Mouse (Mus musculus): ENCODE data around the gene Ttll5. TPM values are rescaled to one million over a fixed set of nuclear protein-coding genes. Genes with fewer than 3 reads are reported as not detected.

Ttll5 gene
- total RNA-seq, 2 experiments from 2014 or later = 13.0 to 13.4 TPM

- DNase-seq (ENCODE audit: low spot score) = no peak
- intact Hi-C loops (cut with DNase I) = no loop called here
Measured at GRCm38 (mm10) chr12:85959822-85960501, 135.5 kb downstream of the Ttll5 start.

GRCm38 (mm10) chr12:85960699-85961098 is 136.2 kb downstream of the Ttll5 start:
- intact Hi-C loops (cut with DNase I) = no loop called here
- no peak for DNase-seq (ENCODE audit: low spot score)

GRCm38 (mm10) chr12:85963160-85963559 is 138.7 kb downstream of the Ttll5 start:
- intact Hi-C loops (cut with DNase I) = no loop called here

GRCm38 (mm10) chr12:85963699-85964098 is 139.2 kb downstream of the Ttll5 start:
- DNase-seq (ENCODE audit: low spot score) = no peak

More at GRCm38 (mm10) chr12:85963160-85963559, 138.7 kb downstream of the Ttll5 start:
- no peak for DNase-seq (ENCODE audit: low spot score)

DNA sequence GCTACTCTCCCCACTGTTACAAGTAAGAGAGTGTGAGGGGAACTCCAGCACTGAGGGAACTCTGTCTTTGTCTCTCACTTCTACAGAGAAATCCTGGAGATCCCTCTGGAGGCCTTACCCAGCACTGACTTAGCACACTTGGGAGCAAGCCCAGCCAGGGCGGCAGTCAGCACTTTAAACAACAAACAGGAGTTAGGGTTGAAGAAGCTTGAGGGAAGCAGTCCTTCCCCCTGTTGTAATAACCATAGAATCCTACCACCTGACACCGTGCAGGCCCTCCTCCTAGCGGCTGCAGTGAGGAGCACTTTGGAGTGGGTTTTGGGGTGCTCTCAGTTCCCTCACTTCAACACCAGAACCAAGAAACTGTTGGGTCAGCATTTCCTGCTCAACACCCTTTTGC is 140.0 kb downstream of the Ttll5 start:
- DNase-seq (ENCODE audit: low spot score) = no peak
- intact Hi-C loops (cut with DNase I) = no loop called here

More at GRCm38 (mm10) chr12:85963699-85964098, 139.2 kb downstream of the Ttll5 start:
- intact Hi-C loops (cut with DNase I) = no loop called here

DNA sequence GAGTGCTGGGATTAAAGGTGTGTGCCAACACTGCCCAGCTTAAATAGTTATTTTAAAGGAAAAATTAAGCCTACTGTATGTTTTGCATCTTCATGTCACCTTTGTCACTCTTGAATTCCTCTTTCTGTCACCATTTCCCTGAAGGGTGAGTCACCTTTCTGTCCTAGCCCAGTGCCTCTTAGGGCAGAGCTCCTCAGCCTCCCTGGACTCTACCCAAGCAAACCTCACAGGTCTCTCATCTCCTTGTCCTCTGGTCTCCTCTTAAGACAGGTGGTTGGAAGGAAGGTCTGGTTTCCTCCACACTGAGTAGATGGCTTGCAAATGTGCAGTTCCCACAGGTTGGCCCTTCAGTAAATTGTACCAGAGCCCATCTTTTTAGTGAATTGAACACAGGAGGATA is 143.4 kb downstream of the Ttll5 start:
- intact Hi-C loops (cut with DNase I) = no loop called here

GRCm38 (mm10) chr12:85968409-85968808 is 143.9 kb downstream of the Ttll5 start:
- intact Hi-C loops (cut with DNase I) = no loop called here
- DNase-seq (ENCODE audit: low spot score) = no peak

More for the DNA sequence above, 143.4 kb downstream of the Ttll5 start:
- no peak for DNase-seq (ENCODE audit: low spot score)

DNA sequence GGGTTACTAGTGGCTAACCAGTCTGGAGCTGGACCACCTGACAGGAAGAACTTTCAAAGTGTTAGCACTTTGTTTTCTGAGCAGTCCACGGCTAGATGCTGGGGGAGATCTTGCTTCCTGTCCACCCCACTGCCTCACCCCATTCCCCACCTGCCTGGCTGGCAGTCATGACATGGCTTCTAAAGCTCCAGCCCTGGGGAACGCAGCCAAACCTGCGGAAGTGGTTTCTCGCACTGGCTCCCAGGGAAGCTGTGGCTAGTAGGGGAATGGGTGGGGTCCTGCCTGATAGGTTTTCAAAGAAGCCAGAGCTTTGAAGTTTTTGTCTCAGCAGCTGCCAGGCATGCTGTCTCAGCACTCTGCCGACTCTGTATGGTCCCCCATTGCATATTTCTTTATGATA is 145.1 kb downstream of the Ttll5 start:
- intact Hi-C loops (cut with DNase I) = no loop called here
- no peak for DNase-seq (ENCODE audit: low spot score)

GRCm38 (mm10) chr12:85970191-85970590 is 145.7 kb downstream of the Ttll5 start:
- intact Hi-C loops (cut with DNase I) = no loop called here
- DNase-seq (ENCODE audit: low spot score) = no peak

- no peak for DNase-seq (ENCODE audit: low spot score)
- intact Hi-C loops (cut with DNase I) = no loop called here
Measured at GRCm38 (mm10) chr12:85970803-85971202, 146.3 kb downstream of the Ttll5 start.

GRCm38 (mm10) chr12:85971655-85972054 is 147.2 kb downstream of the Ttll5 start:
- intact Hi-C loops (cut with DNase I) = no loop called here
- DNase-seq (ENCODE audit: low spot score) = no peak

GRCm38 (mm10) chr12:85973526-85973925 is 149.1 kb downstream of the Ttll5 start:
- no peak for DNase-seq (ENCODE audit: low spot score)
- intact Hi-C loops (cut with DNase I) = no loop called here

DNA sequence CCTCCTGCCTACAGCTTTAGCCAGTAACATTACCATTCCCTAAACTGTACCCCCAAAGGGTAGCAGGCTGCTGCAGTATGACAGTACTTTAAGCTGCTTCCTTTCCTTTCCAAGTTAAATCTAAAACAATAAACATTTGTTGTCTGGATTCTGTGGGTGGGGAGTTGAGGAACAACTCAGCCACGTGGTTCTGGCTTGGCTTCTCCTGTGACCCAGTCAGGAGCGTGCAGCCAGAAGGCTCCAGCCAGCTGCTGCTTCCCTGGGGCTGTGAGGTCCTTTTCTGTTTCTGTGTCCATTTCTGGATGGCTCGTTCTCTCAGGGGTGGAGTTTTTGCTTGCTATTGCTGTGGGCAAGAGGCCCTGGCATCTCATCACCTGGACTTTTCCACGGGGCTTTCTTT is 149.6 kb downstream of the Ttll5 start:
- DNase-seq (ENCODE audit: low spot score) = peak; percentile 25
- intact Hi-C loops (cut with DNase I) = no loop called here

DNA sequence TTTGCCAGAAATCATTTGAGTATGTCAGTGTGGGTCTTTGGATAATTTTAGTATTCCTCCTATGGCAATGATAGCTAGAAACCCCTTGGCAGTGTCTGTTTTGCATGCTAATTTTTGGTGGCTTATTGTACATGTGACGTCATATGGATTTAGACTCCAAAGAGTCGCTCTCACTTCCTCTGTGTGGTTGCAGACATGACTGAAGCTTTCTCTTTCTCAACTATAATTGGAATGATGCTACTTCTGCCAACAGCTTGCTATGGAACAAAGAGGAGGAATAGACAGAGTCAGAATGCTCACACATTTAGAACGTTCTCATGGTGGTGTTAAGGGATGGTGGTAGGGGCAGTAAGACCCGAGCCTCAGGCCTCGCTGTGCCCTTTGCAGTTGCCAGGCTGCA is 155.5 kb downstream of the Ttll5 start:
- intact Hi-C loops (cut with DNase I) = no loop called here

GRCm38 (mm10) chr12:85985524-85985923 is 161.1 kb downstream of the Ttll5 start:
- DNase-seq (ENCODE audit: low spot score) = no peak
- intact Hi-C loops (cut with DNase I) = no loop called here

More for the DNA sequence above, 155.5 kb downstream of the Ttll5 start:
- DNase-seq (ENCODE audit: low spot score) = no peak

- DNase-seq (ENCODE audit: low spot score) = no peak
- intact Hi-C loops (cut with DNase I) = no loop called here
Measured at GRCm38 (mm10) chr12:85986024-85986423, 161.6 kb downstream of the Ttll5 start.

DNA sequence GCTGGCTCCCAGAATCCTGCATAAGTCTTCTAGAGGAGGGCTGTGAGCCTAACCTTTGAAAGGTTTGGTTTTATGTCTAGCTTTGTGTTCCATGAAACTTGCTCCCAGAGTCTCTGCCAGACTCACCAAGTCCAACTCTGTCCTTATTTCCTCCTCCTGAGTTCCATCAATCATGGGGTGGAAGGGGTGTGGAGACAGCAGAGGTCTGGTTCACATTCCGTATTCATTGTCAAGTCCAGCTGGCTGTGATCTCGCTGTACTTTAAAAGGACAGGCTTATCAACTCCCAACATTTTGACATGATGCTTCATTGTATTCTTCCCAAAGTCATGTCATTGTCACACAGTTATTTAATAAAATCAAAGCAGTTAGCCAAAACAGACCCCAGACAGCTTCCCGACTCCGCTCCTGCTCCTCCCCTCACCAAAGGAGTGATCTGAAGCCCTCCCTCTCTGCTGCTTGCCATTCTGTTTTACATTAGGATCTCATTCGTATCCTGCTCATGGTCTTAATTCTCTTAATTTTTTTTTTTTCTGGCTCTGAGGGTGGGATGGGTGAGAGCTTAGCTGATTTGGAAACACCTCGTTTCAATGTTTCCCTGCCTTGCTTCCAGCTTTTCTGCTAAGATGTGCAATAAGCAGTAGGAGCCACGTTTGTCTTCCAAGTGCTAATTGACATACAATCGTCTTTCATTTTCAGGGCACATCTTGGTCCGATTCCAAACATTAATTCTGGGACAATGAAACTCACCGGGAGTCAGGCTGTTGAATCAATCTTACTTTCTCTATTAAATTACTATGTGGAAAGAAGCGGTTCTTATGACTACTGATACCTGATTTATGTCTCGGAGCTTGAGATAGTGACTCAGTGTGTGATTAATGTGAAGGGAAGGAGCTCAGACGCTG is 162.3 kb downstream of the Ttll5 start:
- intact Hi-C loops (cut with DNase I) = no loop called here
- DNase-seq (ENCODE audit: low spot score) = no peak

GRCm38 (mm10) chr12:85987444-85987889 is 163.0 kb downstream of the Ttll5 start:
- intact Hi-C loops (cut with DNase I) = no loop called here
- DNase-seq (ENCODE audit: low spot score) = no peak

DNA sequence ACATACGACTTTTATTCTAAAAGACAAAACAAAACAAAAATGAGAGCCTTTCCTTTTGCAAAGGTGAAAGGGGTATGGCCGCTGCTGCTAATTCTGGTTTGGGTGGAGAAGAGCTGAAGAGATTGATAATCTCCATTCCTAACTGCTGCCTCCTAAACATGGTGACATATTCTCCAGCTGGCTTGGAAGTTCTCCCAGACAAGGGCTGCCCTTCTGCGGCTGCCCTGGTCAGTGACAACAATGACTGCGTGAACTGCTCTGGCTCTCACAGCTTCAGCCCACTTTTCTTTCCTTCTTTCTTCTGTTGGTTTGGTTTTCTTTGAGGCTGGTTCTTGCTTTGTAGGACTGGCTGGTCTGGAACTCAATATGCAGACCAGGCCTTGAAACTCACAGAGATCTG is 163.7 kb downstream of the Ttll5 start:
- no peak for DNase-seq (ENCODE audit: low spot score)
- intact Hi-C loops (cut with DNase I) = no loop called here

DNA sequence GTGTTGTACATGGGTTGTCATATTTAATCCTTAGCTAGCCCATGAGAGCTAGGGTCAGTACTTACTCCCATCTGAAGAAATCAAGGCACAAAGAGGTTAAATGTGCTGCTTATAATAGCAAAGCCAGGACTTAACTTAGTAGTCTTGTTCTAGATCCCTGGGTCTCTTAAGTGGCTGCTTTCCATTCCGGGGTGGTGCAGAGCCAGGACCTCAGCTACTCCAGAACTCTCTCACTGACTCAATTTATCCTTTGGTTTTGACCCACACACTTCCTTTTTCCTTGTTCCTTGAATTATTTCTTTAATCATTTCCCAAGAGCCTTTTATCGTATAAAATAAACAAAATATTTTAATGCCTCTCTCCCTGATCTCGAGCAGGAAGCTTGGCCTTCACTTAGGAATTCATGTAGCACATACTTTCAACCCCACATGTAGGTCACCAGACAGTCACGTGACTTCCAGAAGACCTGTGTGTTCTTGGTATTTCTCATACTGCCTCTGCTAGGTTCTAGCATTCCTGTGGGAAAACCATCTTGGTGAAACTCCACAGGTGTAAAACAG is 164.4 kb downstream of the Ttll5 start:
- intact Hi-C loops (cut with DNase I) = no loop called here
- no peak for DNase-seq (ENCODE audit: low spot score)

All from heart, postnatal 25 days (tissue).